In genomic region chr11:22847732-22848648, GRCm38 (mm10) we compare ENCODE assay signal across 10 mouse cellular contexts. TPM values are rescaled to one million over a fixed set of nuclear protein-coding genes. Genes with fewer than 3 reads are reported as not detected.
A peak's percentile ranks its signal among the peaks of the same experiment; 100 is the strongest.
DNase-seq lines count a peak whose midpoint lies in the region; ATAC-seq and TF ChIP-seq lines count a peak whose summit lies in the region.
"Had no signal": no experiment of that assay in that cellular context is flagged by ENCODE, and none has a peak within 500 bp of the region (broad histone marks: within the 10 kb centered on the region; RNA-seq: fewer than 3 reads in every experiment).

No protein-coding gene starts in this region.

- H3K4me1 ChIP-seq in spleen, adult 2 months (ENCODE audit: control insufficient read depth, insufficient read depth, insufficient read length) = peaks cover 67% of the 10 kb centered on the region
- H3K4me1 ChIP-seq in heart, embryonic 15.5 days (replicated peaks) = peaks cover 55% of the 10 kb centered on the region
- peaks cover 43% of the 10 kb centered on the region for H3K4me1 ChIP-seq in stomach, embryonic 16.5 days (ENCODE audit: control insufficient read depth, insufficient read depth, low read length)

- peak overlapping the region; percentile 26 for H3K27ac ChIP-seq in spleen, adult 2 months (ENCODE audit: insufficient read depth, low read length)
- peak overlapping the region; percentile 24 for H3K27ac ChIP-seq in heart, embryonic 15.5 days
- peak overlapping the region; percentile 59 for H3K27ac ChIP-seq in stomach, embryonic 16.5 days (ENCODE audit: low read length)
- H3K27ac ChIP-seq: limb, embryonic 12.5 days had no signal

- H3K4me2 ChIP-seq in heart, embryonic 15.5 days = no peak overlapping the region
- no peak overlapping the region for H3K4me2 ChIP-seq in stomach, embryonic 16.5 days (ENCODE audit: low read depth, low read length)
- H3K4me2 ChIP-seq: limb, embryonic 12.5 days had no signal

- no peak for ATAC-seq in heart, embryonic 15.5 days (replicated peaks; ENCODE audit: insufficient number of reproducible peaks, insufficient read depth, low FRiP score, low read depth)
- ATAC-seq in stomach, embryonic 16.5 days (ENCODE audit: insufficient read depth, low FRiP score) = no peak
- no peak for ATAC-seq in activated CD4-positive, CD25-positive, alpha-beta regulatory T cell, adult 4 months

- TF ChIP-seq CTCF in spleen, adult 2 months (IDR thresholded peaks at IDR 0.05; ENCODE audit: extremely low read depth, insufficient read depth, insufficient read length, insufficient replicate concordance) = no peak

- H3K36me3 ChIP-seq in spleen, adult 2 months (ENCODE audit: control insufficient read depth, insufficient read depth, low read length) = no peaks in the 10 kb centered on the region
- H3K36me3 ChIP-seq in heart, embryonic 15.5 days = no peaks in the 10 kb centered on the region
- no peaks in the 10 kb centered on the region for H3K36me3 ChIP-seq in stomach, embryonic 16.5 days (ENCODE audit: control insufficient read depth, insufficient read depth, low read length)
- H3K36me3 ChIP-seq: limb, embryonic 12.5 days had no signal

- TF ChIP-seq POLR2A in spleen, adult 2 months (IDR thresholded peaks at IDR 0.05; ENCODE audit: low read depth, low read length) = no peak

- no peaks in the 10 kb centered on the region for H3K27me3 ChIP-seq in spleen, adult 2 months (ENCODE audit: control insufficient read depth, insufficient read depth, low read length)
- H3K27me3 ChIP-seq in heart, embryonic 15.5 days = no peaks in the 10 kb centered on the region
- no peaks in the 10 kb centered on the region for H3K27me3 ChIP-seq in stomach, embryonic 16.5 days (ENCODE audit: control insufficient read depth, insufficient read depth, low read length)
- H3K27me3 ChIP-seq: limb, embryonic 12.5 days had no signal

- no peak overlapping the region for H3K4me3 ChIP-seq in spleen, adult 2 months (ENCODE audit: extremely low read depth, insufficient read depth, insufficient read length)
- no peak overlapping the region for H3K4me3 ChIP-seq in heart, embryonic 15.5 days
- no peak overlapping the region for H3K4me3 ChIP-seq in stomach, embryonic 16.5 days (replicated peaks; ENCODE audit: low read length)
- H3K4me3 ChIP-seq: limb, embryonic 12.5 days had no signal

- H3K9me3 ChIP-seq in heart, embryonic 15.5 days (replicated peaks) = no peaks in the 10 kb centered on the region
- H3K9me3 ChIP-seq in stomach, embryonic 16.5 days (replicated peaks; ENCODE audit: control insufficient read depth, low read length) = no peaks in the 10 kb centered on the region
- H3K9me3 ChIP-seq: limb, embryonic 12.5 days had no signal

- no peak for DNase-seq in spleen, adult 2 months (ENCODE audit: low read depth in 1 of 2, low spot score in 2 of 2)
- no peak for DNase-seq in spleen, adult 12 weeks (ENCODE audit: low spot score)
- peak; percentile 46 to 71 for DNase-seq in kidney, postnatal 4 days
- DNase-seq in layer of hippocampus, adult 11-12 months (ENCODE audit: low spot score) = no peak
- DNase-seq in urinary bladder, postnatal 10 days (ENCODE audit: low spot score) = no peak
- DNase-seq: gastrocnemius, postnatal 36 days had no signal

- 14% methylated on average over 8 of the region's 8 CpGs for WGBS in spleen, adult 2 months
- WGBS in heart, embryonic 15.5 days = 38% methylated on average over 8 of the region's 8 CpGs
- WGBS in stomach, embryonic 16.5 days = 36% methylated on average over 8 of the region's 8 CpGs

- H3K9ac ChIP-seq in heart, embryonic 15.5 days = no peak overlapping the region
- no peak overlapping the region for H3K9ac ChIP-seq in stomach, embryonic 16.5 days (ENCODE audit: low read length)
- H3K9ac ChIP-seq: limb, embryonic 12.5 days had no signal

RNA-seq across cellular contexts. Expression of gene B3gnt2, which starts 12.8 kb away (rescaled TPM):
- 18.9 and 23.4 TPM in 2 replicates for polyA plus RNA-seq in spleen, adult 2 months (2012; rRNA removed)
- polyA plus RNA-seq in heart, embryonic 15.5 days (2015; fragmentation: Nextera tagmentation; extraction: Ambion mirVana) = 6.5 and 6.9 TPM in 2 replicates
- polyA plus RNA-seq in stomach, embryonic 16.5 days (2015; fragmentation: Nextera tagmentation; extraction: Ambion mirVana) = 12.7 and 12.9 TPM in 2 replicates
- polyA plus RNA-seq in activated CD4-positive, CD25-positive, alpha-beta regulatory T cell, adult 4 months (2017; shearing (Covaris generic)) = 1 to 10 TPM; 4.7 to 9.8 TPM

Comparison
In these comparisons a context has a peak if more than half of its experiments do, and no peak if none do; other contexts are left out.
1. DNase-seq: peak in kidney, postnatal 4 days (2 of 2); none in spleen, adult 2 months (0 of 2), spleen, adult 12 weeks (single experiment), layer of hippocampus, adult 11-12 months (single experiment) and urinary bladder, postnatal 10 days (single experiment).
2. Peak in every context shown above with its lines, with median percentiles within 50 percentile points of each other: H3K27ac ChIP-seq.